Mouse (Mus musculus) heart, adult 8-10 months (tissue): ENCODE results near the gene Diaph3. TPM values are rescaled to one million over a fixed set of nuclear protein-coding genes. Genes with fewer than 3 reads are reported as not detected.
A peak's percentile ranks its signal among the peaks of the same experiment; 100 is the strongest.

Experiments
- DNase-seq: peaks from one replicate; pipeline ENCODE4 v3.0.0; 2022; ENCODE audit warnings: low spot score
- total RNA-seq, 4 experiments: library from RNA; stranded (reverse); gene quantifications; 2 replicates each; pipeline ENCODE4 v1.2.4; 2022

Gene Diaph3
- total RNA-seq: 1 to 10 TPM in 1 of 4 experiments, under 1 TPM in 3; 0.22 to 1.6 (median 0.38) TPM

GRCm38 (mm10) chr14:87140963-87141486 lies at the start of gene Diaph3:
Gene Diaph3, minus strand, starts transcription at chr14:87141235.
- peak; percentile 90 for DNase-seq

- peak; percentile 16 for DNase-seq
Measured at GRCm38 (mm10) chr14:87190685-87191084, 49.6 kb upstream of the Diaph3 start.

GRCm38 (mm10) chr14:87171577-87171976 lies 30.5 kb upstream of the Diaph3 start:
- DNase-seq: no peak

GRCm38 (mm10) chr14:87169151-87169550 lies 28.1 kb upstream of the Diaph3 start:
- DNase-seq: no peak

- no peak for DNase-seq
Measured at GRCm38 (mm10) chr14:87155621-87156238, 14.7 kb upstream of the Diaph3 start.

GRCm38 (mm10) chr14:87149684-87150083 lies 8.6 kb upstream of the Diaph3 start:
- no peak for DNase-seq

GRCm38 (mm10) chr14:87146704-87147103 lies 5.7 kb upstream of the Diaph3 start:
- DNase-seq: no peak

GRCm38 (mm10) chr14:87145351-87145750 lies 4.3 kb upstream of the Diaph3 start:
- DNase-seq: no peak

GRCm38 (mm10) chr14:87141777-87142176 lies 742 bp upstream of the Diaph3 start:
- DNase-seq: no peak

GRCm38 (mm10) chr14:87140327-87140962 lies 590 bp downstream of the Diaph3 start:
- DNase-seq: no peak

- DNase-seq: no peak
Measured at GRCm38 (mm10) chr14:87126076-87126639, 14.9 kb downstream of the Diaph3 start.

- DNase-seq: no peak
Measured at GRCm38 (mm10) chr14:87125492-87125891, 15.5 kb downstream of the Diaph3 start.

- no peak for DNase-seq
Measured at GRCm38 (mm10) chr14:87123091-87123490, 17.9 kb downstream of the Diaph3 start.

GRCm38 (mm10) chr14:87121868-87122267 lies 19.2 kb downstream of the Diaph3 start:
- DNase-seq: no peak

GRCm38 (mm10) chr14:87110634-87111033 lies 30.4 kb downstream of the Diaph3 start:
- DNase-seq: no peak

GRCm38 (mm10) chr14:87099380-87100088 lies 41.5 kb downstream of the Diaph3 start:
- no peak for DNase-seq

GRCm38 (mm10) chr14:87098093-87098492 lies 42.9 kb downstream of the Diaph3 start:
- no peak for DNase-seq

- DNase-seq: no peak
Measured at GRCm38 (mm10) chr14:87091522-87091921, 49.5 kb downstream of the Diaph3 start.

- DNase-seq: no peak
Measured at GRCm38 (mm10) chr14:87091108-87091507, 49.9 kb downstream of the Diaph3 start.

GRCm38 (mm10) chr14:87088928-87089327 lies 52.1 kb downstream of the Diaph3 start:
- DNase-seq: no peak

GRCm38 (mm10) chr14:87088456-87088855 lies 52.6 kb downstream of the Diaph3 start:
- DNase-seq: no peak

GRCm38 (mm10) chr14:87087996-87088395 lies 53.0 kb downstream of the Diaph3 start:
- DNase-seq: no peak
